Mouse (Mus musculus): ENCODE data around the gene Ndufaf7.

DNA sequence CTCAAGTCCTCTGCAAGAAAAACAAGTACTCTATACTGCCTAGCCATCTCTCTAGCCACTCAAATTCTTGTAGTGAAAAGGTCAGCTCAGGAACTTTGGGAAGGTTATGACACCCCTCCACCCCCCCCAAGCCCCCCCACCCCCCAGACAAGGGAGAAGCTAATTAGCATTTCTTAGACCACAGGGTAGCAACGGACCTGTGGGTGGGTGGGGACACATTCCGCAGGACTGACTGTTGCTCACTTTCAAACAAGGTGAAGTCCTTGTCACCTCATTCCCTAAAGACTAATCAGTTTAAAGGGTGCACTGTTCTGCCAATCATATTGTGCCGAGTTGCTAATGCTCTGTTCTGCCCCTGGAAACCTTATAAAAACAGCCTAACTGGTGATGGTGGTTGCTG is 23.0 kb upstream of the Ndufaf7 start:
- TF ChIP-seq CTCF (IDR thresholded peaks at IDR 0.05; ENCODE audit: low read depth, low read length) = no peak
- no peak for TF ChIP-seq GATA1 (IDR thresholded peaks at IDR 0.05; ENCODE audit: borderline replicate concordance, low read length)
- no peak for TF ChIP-seq POLR2AphosphoS5 (IDR thresholded peaks at IDR 0.05; ENCODE audit: insufficient replicate concordance, low read depth, low read length)

Measured in G1E (cell line).